Mouse (Mus musculus) ES-E14 (cell line): ENCODE measurements at regions not wholly inside any gene's neighbourhood (a gene's known extent, or its start where the extent isn't known, plus 50 kb on each side); places are given as distances from the start of the nearest gene placed in this dataset.

Experiments used
- CHD2 ChIP-seq: IDR thresholded peaks from 2 replicates; pipeline ENCODE4 v1.6.1; 2014; ENCODE audit warnings: mild to moderate bottlenecking, low read depth, low read length, inconsistent platforms
- HCFC1 ChIP-seq: IDR thresholded peaks from 2 replicates; pipeline ENCODE4 v1.6.1; 2012; ENCODE audit warnings: low read length, inconsistent platforms, borderline replicate concordance; ENCODE audit not compliant: insufficient read depth
- MAFK ChIP-seq: IDR thresholded peaks from 2 replicates; pipeline ENCODE4 v1.6.1; 2014; ENCODE audit warnings: mild to moderate bottlenecking, low read depth, low read length, inconsistent platforms; ENCODE audit not compliant: insufficient read depth

DNA sequence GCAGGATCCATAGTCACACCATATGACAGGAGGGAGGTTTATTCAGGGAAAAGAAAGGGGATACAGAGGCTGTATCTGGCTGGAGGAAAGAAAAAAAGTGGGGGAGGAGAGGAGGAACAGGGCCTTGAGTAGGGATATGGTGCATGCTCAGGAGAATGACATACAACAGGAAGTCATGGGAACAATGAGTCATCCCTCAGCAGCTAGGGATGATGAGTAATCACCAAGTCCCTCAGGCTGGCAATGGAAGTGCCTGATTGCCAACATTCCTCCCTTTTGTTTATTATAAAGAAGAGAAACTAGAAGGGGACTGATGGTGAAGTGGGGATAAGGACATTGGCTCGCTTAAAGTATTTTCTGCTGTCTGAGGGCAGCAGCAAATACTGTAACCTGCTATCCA, 388.6 kb upstream of the Epha7 start:
- TF ChIP-seq HCFC1 (no peak), MAFK (no peak), CHD2 (no peak)
